Mouse (Mus musculus): ENCODE results near the gene Blvra. TPM values are rescaled to one million over a fixed set of nuclear protein-coding genes. Genes with fewer than 3 reads are reported as not detected.
A peak's percentile ranks its signal among the peaks of the same experiment; 100 is the strongest.
"Not testable (repeated sequence)": the region's sequence is repeated elsewhere in the genome, so short reads cannot be mapped to it uniquely, and the experiment has no call there.

Blvra gene
- total RNA-seq, 2 experiments from 2014 or later, result 12.8 to 13.4 TPM

DNA sequence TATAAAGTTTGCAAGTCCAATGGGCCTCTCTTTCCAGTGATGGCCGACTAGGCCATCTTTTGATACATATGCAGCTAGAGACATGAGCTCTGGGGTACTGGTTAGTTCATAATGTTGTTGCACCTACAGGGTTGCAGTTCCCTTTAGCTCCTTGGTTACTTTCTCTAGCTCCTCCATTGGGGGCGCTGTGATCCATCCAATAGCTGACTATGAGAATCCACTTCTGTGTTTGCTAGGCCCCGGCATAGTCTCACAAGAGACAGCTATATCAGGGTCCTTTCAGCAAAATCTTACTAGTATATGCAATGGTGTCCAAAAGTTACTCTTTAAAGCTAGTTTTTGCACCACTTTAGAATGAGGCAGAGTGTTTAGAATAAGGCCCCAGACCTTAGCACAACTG lies 64.8 kb downstream of the Blvra start:
- DNase-seq (ENCODE audit: low spot score), result not testable (repeated sequence)

DNA sequence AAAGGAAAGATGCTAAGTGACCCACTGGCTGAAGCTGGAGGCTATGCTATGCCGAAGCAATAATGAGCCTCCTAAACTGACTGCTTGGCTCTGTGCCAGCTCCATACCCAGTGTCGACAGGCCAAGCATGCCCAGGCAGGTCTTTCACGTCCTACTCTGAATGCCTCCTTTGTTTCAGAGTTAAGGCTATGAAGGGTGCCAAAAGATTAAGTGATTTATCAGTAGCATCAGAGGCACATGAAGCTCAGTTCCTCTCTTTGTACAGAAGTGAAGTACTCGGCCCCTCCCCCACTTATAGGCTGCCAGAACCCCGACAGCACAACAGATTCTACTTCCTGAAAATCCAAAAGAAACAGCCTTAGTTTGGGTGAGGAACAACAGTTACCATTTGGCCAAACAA lies 66.5 kb downstream of the Blvra start:
- peak; percentile 27 for DNase-seq (ENCODE audit: low spot score)

- no peak for DNase-seq (ENCODE audit: low spot score)
Measured at GRCm38 (mm10) chr2:127137838-127138420, 67.5 kb downstream of the Blvra start.

DNA sequence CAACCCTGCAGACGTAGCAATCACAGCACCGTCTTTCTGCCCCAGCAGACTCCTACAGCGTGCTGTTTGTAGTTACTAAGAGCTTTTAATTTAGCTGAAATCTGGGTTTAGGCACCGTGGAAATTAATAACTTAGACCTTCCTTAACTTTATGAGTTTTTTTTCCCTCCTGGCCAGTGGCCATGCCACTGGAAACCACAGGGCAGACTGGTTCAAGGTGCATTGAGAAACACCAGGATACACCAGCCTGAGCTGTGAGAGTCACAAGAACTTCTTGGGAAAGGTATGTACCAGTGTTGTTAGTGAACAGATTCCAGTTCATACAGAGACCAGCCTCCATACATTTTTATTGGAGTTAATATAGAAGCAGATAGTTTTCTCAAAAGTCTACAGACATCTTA lies 68.0 kb downstream of the Blvra start:
- DNase-seq (ENCODE audit: low spot score), result no peak

DNA sequence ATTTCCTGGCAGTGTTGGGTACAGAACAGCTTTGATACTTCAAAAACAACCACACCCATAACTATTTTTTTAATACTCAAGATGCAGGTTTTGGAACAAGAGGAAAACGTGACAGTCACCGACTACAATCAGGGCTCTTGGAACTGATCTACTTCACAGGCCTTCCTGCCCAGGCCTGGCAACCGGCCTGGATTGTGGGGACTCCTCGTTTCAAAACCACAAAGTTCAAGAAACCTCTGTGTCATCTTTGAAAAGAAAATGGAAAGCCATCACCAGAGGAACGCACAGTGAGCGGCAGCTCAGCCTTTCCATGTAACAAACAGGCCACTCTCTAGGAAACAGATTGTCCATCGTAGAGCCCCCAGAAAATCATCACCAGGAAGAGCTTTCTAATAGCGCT lies 68.6 kb downstream of the Blvra start:
- DNase-seq (ENCODE audit: low spot score), result no peak

DNA sequence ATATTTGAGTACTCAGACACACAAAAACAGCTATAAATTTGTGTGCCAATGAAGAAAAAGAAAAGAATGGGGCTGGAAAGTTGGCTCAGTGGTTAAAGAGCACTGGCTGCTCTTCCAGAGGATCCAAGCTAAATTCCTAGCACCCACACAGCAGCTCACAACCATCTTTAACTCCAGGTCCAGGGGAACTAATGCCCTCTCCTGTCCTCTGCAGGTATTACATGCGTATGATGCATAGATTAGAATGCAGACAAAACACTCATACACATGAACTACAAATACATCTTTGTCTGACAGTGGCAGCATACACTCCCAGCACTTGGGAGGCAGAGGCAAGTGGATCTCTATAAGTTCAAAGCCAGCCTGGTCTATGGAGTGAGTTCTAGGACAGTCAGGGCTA lies 69.1 kb downstream of the Blvra start:
- DNase-seq (ENCODE audit: low spot score), result no peak

GRCm38 (mm10) chr2:127140011-127140410 lies 69.5 kb downstream of the Blvra start:
- DNase-seq (ENCODE audit: low spot score), result no peak

DNA sequence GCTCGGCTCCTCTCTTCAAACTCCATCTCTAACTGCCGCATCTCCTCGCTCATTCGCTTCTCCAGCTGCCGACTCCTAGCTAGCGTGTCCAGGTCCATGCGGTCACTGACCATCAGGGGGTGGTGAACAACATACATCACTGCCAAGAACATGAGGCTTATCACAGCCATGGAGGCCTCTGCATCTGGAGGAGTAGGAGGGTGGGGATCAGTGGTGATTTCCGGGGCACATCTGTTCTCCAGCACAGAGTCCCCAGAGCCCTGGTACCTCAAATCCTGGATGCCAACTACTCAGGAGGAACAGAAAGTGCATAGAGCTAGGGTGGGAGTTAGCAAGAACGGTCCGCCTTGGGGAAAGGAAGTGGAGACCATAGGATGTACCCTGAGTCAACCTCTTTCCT lies 71.6 kb downstream of the Blvra start:
- no peak for DNase-seq (ENCODE audit: low spot score)

- no peak for DNase-seq (ENCODE audit: low spot score)
Measured at GRCm38 (mm10) chr2:127142577-127143157, 72.2 kb downstream of the Blvra start.

DNA sequence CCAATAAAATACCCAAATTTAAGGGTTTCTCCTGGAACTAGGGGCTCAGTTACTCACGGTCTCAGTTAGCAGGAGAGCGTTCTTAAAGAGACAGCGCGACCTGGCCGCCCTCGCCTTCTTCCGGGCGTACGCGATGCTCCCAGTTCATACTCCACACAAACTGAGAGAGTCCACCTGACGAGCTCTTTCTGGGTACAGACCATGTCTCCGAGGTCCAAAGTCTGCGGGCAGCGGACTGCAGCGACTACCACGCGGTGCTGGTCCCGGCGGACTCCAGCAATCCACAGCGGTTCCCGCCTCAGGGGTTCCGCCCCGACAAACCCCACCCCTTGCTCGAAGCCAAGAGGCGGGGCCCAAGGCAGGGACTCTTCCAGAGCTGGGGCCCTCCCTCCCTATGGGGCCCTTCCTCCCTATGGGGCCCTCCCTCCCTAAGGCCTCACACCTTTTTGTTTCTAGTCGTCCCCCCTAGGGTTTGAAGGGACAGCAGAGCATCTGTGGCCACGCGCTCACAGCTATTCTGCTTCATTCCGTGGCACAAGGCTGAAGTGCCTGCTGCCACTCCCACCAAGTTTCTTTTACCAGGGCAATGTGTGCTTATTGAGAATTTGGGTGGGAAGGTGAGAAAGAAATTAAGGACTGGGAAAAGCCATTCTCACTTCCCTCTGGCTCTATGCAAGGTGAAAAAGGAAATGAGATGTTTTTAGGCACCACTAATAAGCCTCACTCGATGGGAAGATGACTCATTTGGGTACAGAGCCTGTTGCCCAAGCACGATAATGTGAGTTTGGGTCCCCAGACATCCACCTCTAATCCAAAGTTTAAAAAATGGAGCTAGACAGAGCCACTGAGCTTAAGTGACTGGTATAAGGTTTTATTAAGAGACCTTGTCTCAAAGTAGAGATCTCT lies 72.9 kb downstream of the Blvra start, which contains the start of gene Itpripl1:
Gene Itpripl1, minus strand, starts transcription at position 285 of the 906 bp plus-strand sequence.
- DNase-seq (ENCODE audit: low spot score), result peak; percentile 79

- no peak for DNase-seq (ENCODE audit: low spot score)
Measured at GRCm38 (mm10) chr2:127145699-127146098, 75.2 kb downstream of the Blvra start.

Small RNAs within 50 kb of the gene (microRNA-seq; reads per million reads assigned to microRNA genes)
- not detected for gene Gm24081

Other genes starting within 250 kb of the Blvra start
- gene Trpm7, start 194.4 kb upstream of the Blvra start, total RNA-seq (2021), result 10 to 100 TPM; 20.7 to 21.4 TPM
- 10 to 100 TPM; 67.1 to 69.8 TPM for gene Sppl2a, start 137.4 kb upstream of the Blvra start, total RNA-seq (2021)
- 10 to 100 TPM in 1 of 2 experiments, 1 to 10 TPM in 1; 8.8 to 10.0 TPM for gene Ap4e1, start 61.9 kb upstream of the Blvra start, total RNA-seq (2021)
- under 1 TPM; 0.50 to 0.66 TPM for gene Ncaph, start 63.3 kb downstream of the Blvra start, total RNA-seq (2021)
- gene Itpripl1, start 72.8 kb downstream of the Blvra start, total RNA-seq (2021), result 1 to 10 TPM; 3.6 to 7.6 TPM
- under 1 TPM; 0.71 to 0.97 TPM for gene 1810024B03Rik, start 137.6 kb downstream of the Blvra start, total RNA-seq (2021)
- 10 to 100 TPM; 47.2 TPM for gene Snrnp200, start 137.7 kb downstream of the Blvra start, total RNA-seq (2021)
- 10 to 100 TPM; 51.0 to 55.1 TPM for gene Ciao1, start 177.2 kb downstream of the Blvra start, total RNA-seq (2021)
- 10 to 100 TPM; 22.2 to 28.1 TPM for gene Tmem127, start 177.2 kb downstream of the Blvra start, total RNA-seq (2021)
- 100 to 1,000 TPM; 107 to 134 TPM for gene Stard7, start 199.6 kb downstream of the Blvra start, total RNA-seq (2021)